Mouse (Mus musculus) CD4-positive, CD25-positive, alpha-beta regulatory T cell, adult 4 months (primary cell): ENCODE results near the gene Lypd5. TPM values are rescaled to one million over a fixed set of nuclear protein-coding genes. Genes with fewer than 3 reads are reported as not detected.
A peak's percentile ranks its signal among the peaks of the same experiment; 100 is the strongest.

Experiments
- ATAC-seq: one replicate; pipeline ENCODE4 v1.8.0; 2017
- polyA plus RNA-seq, 2 experiments: library from polyadenylated mRNA; unstranded; fragments of 100-300 nt; shearing (Covaris generic); gene quantifications; one replicate each; pipeline ENCODE4 v1.2.1; 2017

Lypd5 gene
- polyA plus RNA-seq = under 1 TPM in 1 of 2 experiments, not detected in 1; 0.19 TPM

GRCm38 (mm10) chr7:24348896-24349295 lies at the start of gene Lypd5:
TSS of gene Lypd5 (plus strand) at chr7:24349196.
- no peak for ATAC-seq

- ATAC-seq = no peak
Measured at GRCm38 (mm10) chr7:24299823-24300481, 49.0 kb upstream of the Lypd5 start.

- ATAC-seq = peak; percentile 49
Measured at GRCm38 (mm10) chr7:24300771-24301282, 48.2 kb upstream of the Lypd5 start, which contains the start of gene Zfp61. TSS of gene Zfp61 (minus strand) at chr7:24301232.

- ATAC-seq = peak; percentile 50
Measured at GRCm38 (mm10) chr7:24315726-24316566, 33.0 kb upstream of the Lypd5 start.

GRCm38 (mm10) chr7:24316567-24317092 lies 32.4 kb upstream of the Lypd5 start, which contains the start of gene Zfp94:
TSS of gene Zfp94 (minus strand) at chr7:24316666.
- ATAC-seq = peak; percentile 90

- no peak for ATAC-seq
Measured at GRCm38 (mm10) chr7:24318942-24319341, 30.1 kb upstream of the Lypd5 start.

GRCm38 (mm10) chr7:24322593-24322992 lies 26.4 kb upstream of the Lypd5 start:
- no peak for ATAC-seq

- ATAC-seq = no peak
Measured at GRCm38 (mm10) chr7:24325197-24325596, 23.8 kb upstream of the Lypd5 start.

GRCm38 (mm10) chr7:24325675-24326128 lies 23.3 kb upstream of the Lypd5 start:
- ATAC-seq = no peak

- no peak for ATAC-seq
Measured at GRCm38 (mm10) chr7:24326273-24327135, 22.5 kb upstream of the Lypd5 start.

GRCm38 (mm10) chr7:24327281-24327975 lies 21.6 kb upstream of the Lypd5 start:
- no peak for ATAC-seq

GRCm38 (mm10) chr7:24333304-24333986 lies 15.6 kb upstream of the Lypd5 start, which contains the start of gene Tescl:
TSS of gene Tescl (minus strand) at chr7:24333936.
- ATAC-seq = no peak

GRCm38 (mm10) chr7:24335699-24336309 lies 13.2 kb upstream of the Lypd5 start:
- ATAC-seq = peak; percentile 74

GRCm38 (mm10) chr7:24338241-24338640 lies 10.8 kb upstream of the Lypd5 start:
- ATAC-seq = no peak

- no peak for ATAC-seq
Measured at GRCm38 (mm10) chr7:24343701-24344272, 5.2 kb upstream of the Lypd5 start.

- ATAC-seq = no peak
Measured at GRCm38 (mm10) chr7:24346444-24346843, 2.6 kb upstream of the Lypd5 start.

GRCm38 (mm10) chr7:24355646-24356045 lies 6.7 kb downstream of the Lypd5 start:
- ATAC-seq = no peak

GRCm38 (mm10) chr7:24356081-24356480 lies 7.1 kb downstream of the Lypd5 start:
- ATAC-seq = no peak

GRCm38 (mm10) chr7:24357899-24358298 lies 8.9 kb downstream of the Lypd5 start:
- no peak for ATAC-seq

- ATAC-seq = no peak
Measured at GRCm38 (mm10) chr7:24359269-24359668, 10.3 kb downstream of the Lypd5 start.
